Mouse (Mus musculus): ENCODE measurements at regions not wholly inside any gene's neighbourhood (a gene's known extent, or its start where the extent isn't known, plus 50 kb on each side); places are given as distances from the start of the nearest gene placed in this dataset.

GRCm38 (mm10) chr9:115361191-115361590 is 51.0 kb upstream of the Stt3b start:
- no peak for DNase-seq (ENCODE audit: low spot score in 2 of 2)

GRCm38 (mm10) chr9:115361881-115362280 is 51.7 kb upstream of the Stt3b start:
- DNase-seq (ENCODE audit: low spot score in 2 of 2) = no peak

GRCm38 (mm10) chr9:115362486-115362885 is 52.3 kb upstream of the Stt3b start:
- no peak for DNase-seq (ENCODE audit: low spot score in 2 of 2)

GRCm38 (mm10) chr9:115364919-115365861 is 55.0 kb upstream of the Stt3b start:
- DNase-seq (ENCODE audit: low spot score in 2 of 2) = no peak

GRCm38 (mm10) chr9:115367808-115368207 is 57.6 kb upstream of the Stt3b start:
- DNase-seq (ENCODE audit: low spot score in 2 of 2) = no peak

GRCm38 (mm10) chr9:115380276-115380675 is 70.1 kb upstream of the Stt3b start:
- no peak for DNase-seq (ENCODE audit: low spot score in 2 of 2)

GRCm38 (mm10) chr9:115382824-115383475 is 72.7 kb upstream of the Stt3b start:
- no peak for DNase-seq (ENCODE audit: low spot score in 2 of 2)

GRCm38 (mm10) chr9:115383935-115384334 is 73.7 kb upstream of the Stt3b start:
- no peak for DNase-seq (ENCODE audit: low spot score in 2 of 2)

- DNase-seq (ENCODE audit: low spot score in 2 of 2) = no peak
Measured at GRCm38 (mm10) chr9:115384345-115384744, 74.1 kb upstream of the Stt3b start.

GRCm38 (mm10) chr9:115387471-115388360 is 77.5 kb upstream of the Stt3b start:
- DNase-seq (ENCODE audit: low spot score in 2 of 2) = no peak

GRCm38 (mm10) chr9:115388361-115388759 is 78.1 kb upstream of the Stt3b start:
- DNase-seq (ENCODE audit: low spot score in 2 of 2) = no peak

GRCm38 (mm10) chr9:115389082-115389481 is 78.9 kb upstream of the Stt3b start:
- no peak for DNase-seq (ENCODE audit: low spot score in 2 of 2)

GRCm38 (mm10) chr9:115390880-115391281 is 80.7 kb upstream of the Stt3b start:
- no peak for DNase-seq (ENCODE audit: low spot score in 2 of 2)

GRCm38 (mm10) chr9:115395511-115395910 is 85.3 kb upstream of the Stt3b start:
- no peak for DNase-seq (ENCODE audit: low spot score in 2 of 2)

GRCm38 (mm10) chr9:115400461-115400860 is 90.2 kb upstream of the Stt3b start:
- no peak for DNase-seq (ENCODE audit: low spot score in 2 of 2)

- no peak for DNase-seq (ENCODE audit: low spot score in 2 of 2)
Measured at GRCm38 (mm10) chr9:115401405-115402151, 91.4 kb upstream of the Stt3b start.

GRCm38 (mm10) chr9:115402661-115403060 is 92.4 kb upstream of the Stt3b start:
- DNase-seq (ENCODE audit: low spot score in 2 of 2) = no peak

- DNase-seq (ENCODE audit: low spot score in 2 of 2) = no peak
Measured at GRCm38 (mm10) chr9:115403354-115403968, 93.2 kb upstream of the Stt3b start.

GRCm38 (mm10) chr9:115407901-115408470 is 97.8 kb upstream of the Stt3b start:
- DNase-seq (ENCODE audit: low spot score in 2 of 2) = no peak

GRCm38 (mm10) chr9:115408886-115409285 is 98.7 kb upstream of the Stt3b start:
- no peak for DNase-seq (ENCODE audit: low spot score in 2 of 2)
